Mouse (Mus musculus) heart, adult 2 months (tissue): Measurements from ENCODE around the gene B3gnt4. TPM values are rescaled to one million over a fixed set of nuclear protein-coding genes. Genes with fewer than 3 reads are reported as not detected.

Experiments used
- DNase-seq, 2 experiments: peaks; one replicate each; pipeline ENCODE4 v3.0.0; 2021
- H3K27ac ChIP-seq: fragments of 200-600 bp; 2 replicates; pipeline ENCODE4 v1.8.1; 2022
- H3K27me3 ChIP-seq: fragments of 200-500 bp; 2 replicates; pipeline ENCODE4 v1.6.1; 2012; ENCODE audit warnings: mild to moderate bottlenecking, low read length, inconsistent platforms, mixed read lengths; ENCODE audit not compliant: control insufficient read depth, insufficient read depth
- H3K36me3 ChIP-seq: fragments of 200-500 bp; 2 replicates; pipeline ENCODE4 v1.6.1; 2012; ENCODE audit warnings: low read length, inconsistent platforms; ENCODE audit not compliant: control insufficient read depth, insufficient read depth
- H3K4me1 ChIP-seq: fragments of 200-500 bp; 2 replicates; pipeline ENCODE4 v1.6.1; 2011; ENCODE audit warnings: low read length; ENCODE audit not compliant: control insufficient read depth, insufficient read depth
- H3K4me3 ChIP-seq: fragments of 200-600 bp; 2 replicates; pipeline ENCODE4 v1.8.1; 2022
- H3K79me2 ChIP-seq: fragments of 200-500 bp; replicated peaks from 2 replicates; pipeline ENCODE4 v1.6.1; 2012; ENCODE audit warnings: mild to moderate bottlenecking, inconsistent platforms, low read length, moderate library complexity, mixed read lengths; ENCODE audit not compliant: control insufficient read depth, insufficient read depth
- H3K9ac ChIP-seq: fragments of 200-500 bp; 2 replicates; pipeline ENCODE4 v1.6.1; 2012; ENCODE audit warnings: low read depth, mild to moderate bottlenecking, control low read depth, inconsistent platforms, low read length, mixed read lengths
- CTCF ChIP-seq: fragments of 200-600 bp; IDR thresholded peaks from 2 replicates; pipeline ENCODE4 v1.8.1; 2022; ENCODE audit warnings: antibody characterized with exemption, mild to moderate bottlenecking, moderate library complexity
- EP300 ChIP-seq: fragments of 200-500 bp; IDR thresholded peaks from 2 replicates; pipeline ENCODE4 v1.6.1; 2011; ENCODE audit warnings: low read depth, low read length, control low read depth; ENCODE audit not compliant: insufficient read depth
- POLR2A ChIP-seq: fragments of 200-500 bp; IDR thresholded peaks from 2 replicates; pipeline ENCODE4 v1.6.1; 2011; ENCODE audit warnings: mild to moderate bottlenecking, low read depth, low read length, control low read depth; ENCODE audit not compliant: insufficient read depth
- WGBS: fragments of 180-500 bp; shearing (Covaris S2); methylation state at CpG from one replicate; pipeline ENCODE4 v1.1.7; 2018; 5-methylcytosine and 5-hydroxymethylcytosine counted together
- intact Hi-C: fragments of 180-260 bp; cut with DNase I; formaldehyde crosslinking; loops from one replicate; pipeline ENCODE4 v1.15.1; 2025
- microRNA-seq, 2 experiments: library from miRNA; unstranded; fragments of <30 nt; microRNA quantifications; one replicate each; pipeline ENCODE4 v1.2.0; 2021
- polyA plus RNA-seq: library from polyadenylated mRNA; depleted of rRNA; stranded (reverse); fragments of >200 nt; gene quantifications from 2 replicates; pipeline ENCODE4 v1.2.3, GENCODE M21; 2012; rRNA removed
- total RNA-seq, 2 experiments: library from RNA; stranded (reverse); gene quantifications; 2 replicates each; pipeline ENCODE4 v1.2.3; 2021

B3gnt4 gene
- total and polyA plus RNA-seq, 3 experiments: 0.45 TPM; not detected in 2

DNA sequence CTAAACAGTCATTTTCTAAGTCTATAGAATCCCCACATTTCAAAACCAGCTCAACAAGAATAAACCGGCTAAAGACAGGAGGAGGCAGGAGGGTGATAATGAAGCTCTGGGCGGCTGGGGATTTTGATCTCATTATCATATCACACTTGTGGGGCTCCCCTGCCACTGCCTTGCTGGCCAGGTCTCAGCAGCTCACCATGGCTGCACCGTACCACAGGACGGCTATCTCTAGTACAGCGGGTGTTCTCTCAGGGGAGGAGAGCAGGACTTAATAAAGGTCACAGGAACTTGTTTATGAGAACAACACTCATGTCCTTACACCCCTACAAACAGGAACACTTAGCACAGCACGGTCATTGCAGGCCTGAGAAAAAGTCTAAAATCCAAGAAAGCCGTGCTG is 45.4 kb downstream of the B3gnt4 start:
- Histone ChIP-seq H3K79me2 (no peaks in the 10 kb centered on the region), H3K36me3 (no peaks in the 10 kb centered on the region), H3K4me1 (no peaks in the 10 kb centered on the region), H3K27ac (no peak overlapping the region), H3K27me3 (no peaks in the 10 kb centered on the region), H3K9ac (no peak overlapping the region), H3K4me3 (no peak overlapping the region)
- TF ChIP-seq EP300: no peak
- TF ChIP-seq POLR2A: no peak
- intact Hi-C loops: no loop called here
- 81% methylated on average over 7 of the region's 7 CpGs for WGBS
- DNase-seq: peak in 1 of 2 experiments; percentile 15

DNA sequence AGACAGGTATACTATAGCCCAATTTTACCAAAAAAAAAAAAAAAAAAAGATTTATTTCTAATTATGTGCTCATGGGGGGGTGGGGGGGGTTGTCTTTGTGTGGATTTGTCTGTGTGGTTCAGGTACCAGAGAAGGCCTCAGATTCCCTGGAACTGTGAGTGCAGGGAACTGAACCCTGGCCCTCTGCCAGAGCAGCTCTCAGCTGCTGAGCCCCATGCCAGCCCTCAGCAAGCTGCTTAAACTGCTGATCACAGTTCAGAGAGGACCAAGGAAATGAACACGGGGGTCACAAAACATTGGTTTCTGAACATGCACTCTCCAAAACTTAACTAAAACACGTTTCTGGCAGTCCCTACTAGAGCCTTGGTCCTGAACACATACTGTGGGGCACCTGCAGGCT is 46.2 kb downstream of the B3gnt4 start:
- intact Hi-C loops: no loop called here
- Histone ChIP-seq H3K4me1 (no peaks in the 10 kb centered on the region), H3K36me3 (no peaks in the 10 kb centered on the region), H3K79me2 (0 out of 2 replicates have a peak, but pooled peaks cover 2% of the 10 kb centered on the region), H3K4me3 (no peak overlapping the region), H3K27me3 (no peaks in the 10 kb centered on the region), H3K9ac (no peak overlapping the region), H3K27ac (no peak overlapping the region)
- TF ChIP-seq EP300 (no peak), CTCF (no peak), POLR2A (no peak)
- WGBS: 66% methylated on average over 2 of the region's 2 CpGs
- DNase-seq: peak; percentile 60 to 63

DNA sequence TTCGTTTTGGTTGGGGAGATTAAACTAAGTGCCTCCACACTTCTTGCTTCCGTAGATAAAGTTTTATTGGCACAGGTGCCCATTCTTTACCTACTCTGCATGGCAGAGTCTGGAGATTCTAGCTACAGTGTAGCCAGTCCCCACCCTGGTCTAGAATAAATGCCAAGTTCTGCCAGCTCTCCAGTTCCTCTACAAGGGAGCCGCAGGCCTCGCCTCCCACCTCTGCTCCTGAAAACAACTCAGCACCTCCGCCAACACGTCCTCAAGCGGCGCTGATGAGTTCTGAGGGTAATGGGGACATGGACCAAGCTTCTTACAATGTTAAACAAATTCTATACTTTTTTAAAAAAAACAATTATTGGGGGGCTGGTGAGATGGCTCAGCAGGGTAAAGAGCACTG is 49.3 kb downstream of the B3gnt4 start:
- intact Hi-C loops: no loop called here
- Histone ChIP-seq H3K4me3 (no peak overlapping the region), H3K27me3 (no peaks in the 10 kb centered on the region), H3K4me1 (no peaks in the 10 kb centered on the region), H3K79me2 (peaks cover 5% of the 10 kb centered on the region; the same call in 1 of the 2 replicates), H3K27ac (no peak overlapping the region), H3K36me3 (no peaks in the 10 kb centered on the region), H3K9ac (no peak overlapping the region)
- 92% methylated on average over 8 of the region's 8 CpGs for whole genome bisulfite sequencing
- TF ChIP-seq POLR2A (no peak), CTCF (no peak), EP300 (no peak)
- DNase-seq: peak in 1 of 2 experiments; percentile 8

DNA sequence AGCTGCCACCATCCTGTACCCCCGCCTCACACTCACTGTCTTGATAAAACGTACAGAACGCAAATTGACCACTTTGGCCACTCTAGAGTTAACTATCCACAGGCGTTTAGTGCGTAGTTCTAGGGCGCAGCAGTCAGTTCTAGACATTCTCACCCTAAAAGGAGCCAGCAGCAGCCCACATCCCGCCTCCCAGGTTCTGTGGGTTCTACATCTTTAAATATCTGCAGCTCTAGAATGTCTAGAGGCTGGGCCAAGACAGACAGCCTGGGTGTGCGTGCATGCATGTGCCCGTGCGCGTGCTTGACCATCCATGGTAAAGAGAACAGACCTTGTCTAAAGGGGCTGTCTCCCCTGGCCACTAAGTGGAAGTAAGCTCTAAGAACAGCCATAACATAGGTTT is 50.9 kb downstream of the B3gnt4 start:
- no peak overlapping the region for H3K9ac ChIP-seq
- intact Hi-C loops: no loop called here
- no peak overlapping the region for H3K27ac ChIP-seq
- no peaks in the 10 kb centered on the region for H3K36me3 ChIP-seq
- 93% methylated on average over 11 of the region's 11 CpGs for WGBS
- H3K79me2 ChIP-seq: peaks cover 5% of the 10 kb centered on the region; the same call in 1 of the 2 replicates
- no peak for TF ChIP-seq CTCF
- TF ChIP-seq POLR2A: no peak
- TF ChIP-seq EP300: no peak
- no peaks in the 10 kb centered on the region for H3K4me1 ChIP-seq
- H3K4me3 ChIP-seq: no peak overlapping the region
- H3K27me3 ChIP-seq: no peaks in the 10 kb centered on the region
- no peak for DNase-seq

Small RNAs within 50 kb of the gene (microRNA-seq; reads per million reads assigned to microRNA genes)
- gene Mir7647: 3.9 to 7.3 reads per million in 2 experiments

Other genes with a start within 250 kb of the B3gnt4 start
- gene Bcl7a, start 166.6 kb upstream of the B3gnt4 start, total RNA-seq: 10 to 100 TPM in 1 of 2 experiments, 1 to 10 TPM in 1; 9.2 to 10.3 TPM
- gene Bcl7a, start 166.6 kb upstream of the B3gnt4 start, polyA plus RNA-seq: 6.3 and 8.3 TPM in 2 replicates
- 10 to 100 TPM; 27.8 to 27.9 TPM for gene Mlxip, start 115.7 kb upstream of the B3gnt4 start, total RNA-seq
- gene Mlxip, start 115.7 kb upstream of the B3gnt4 start, polyA plus RNA-seq: 34.3 and 45.4 TPM in 2 replicates
- gene Lrrc43, start 21.2 kb upstream of the B3gnt4 start, total RNA-seq: not detected
- gene Lrrc43, start 21.2 kb upstream of the B3gnt4 start, polyA plus RNA-seq: 0.43 TPM in 1 of 2 replicates, not detected in the other
- not detected for gene Il31, start 21.0 kb upstream of the B3gnt4 start, total RNA-seq
- gene Il31, start 21.0 kb upstream of the B3gnt4 start, polyA plus RNA-seq: not detected in 2 replicates
- 10 to 100 TPM; 64.7 to 71.5 TPM for gene Diablo, start 13.7 kb downstream of the B3gnt4 start, total RNA-seq
- gene Diablo, start 13.7 kb downstream of the B3gnt4 start, polyA plus RNA-seq: 93.8 and 140 TPM in 2 replicates
- gene Gm49027, start 15.0 kb downstream of the B3gnt4 start, total RNA-seq: under 1 TPM in 1 of 2 experiments, not detected in 1; 0.25 TPM
- 0.62 and 2.4 TPM in 2 replicates for gene Gm49027, start 15.0 kb downstream of the B3gnt4 start, polyA plus RNA-seq
- 10 to 100 TPM; 26.2 to 32.1 TPM for gene Vps33a, start 62.6 kb downstream of the B3gnt4 start, total RNA-seq
- 13.0 and 19.9 TPM in 2 replicates for gene Vps33a, start 62.6 kb downstream of the B3gnt4 start, polyA plus RNA-seq
- gene Clip1, start 174.2 kb downstream of the B3gnt4 start, total RNA-seq: 100 to 1,000 TPM; 156 to 195 TPM
- gene Clip1, start 174.2 kb downstream of the B3gnt4 start, polyA plus RNA-seq: 77.2 and 107 TPM in 2 replicates
- 10 to 100 TPM; 23.2 to 24.9 TPM for gene Zcchc8, start 210.6 kb downstream of the B3gnt4 start, total RNA-seq
- 12.6 and 16.1 TPM in 2 replicates for gene Zcchc8, start 210.6 kb downstream of the B3gnt4 start, polyA plus RNA-seq
- 10 to 100 TPM; 38.3 to 39.0 TPM for gene Rsrc2, start 239.0 kb downstream of the B3gnt4 start, total RNA-seq
- gene Rsrc2, start 239.0 kb downstream of the B3gnt4 start, polyA plus RNA-seq: 11.8 and 17.3 TPM in 2 replicates
- gene Kntc1, start 239.3 kb downstream of the B3gnt4 start, total RNA-seq: under 1 TPM; 0.05 to 0.14 TPM
- gene Kntc1, start 239.3 kb downstream of the B3gnt4 start, polyA plus RNA-seq: 0.12 and 0.16 TPM in 2 replicates